In genomic region chr14:13901611-13902067, GRCm38 (mm10) we compare ENCODE assay signal across 8 mouse cellular contexts. TPM values are rescaled to one million over a fixed set of nuclear protein-coding genes. Genes with fewer than 3 reads are reported as not detected.
DNase-seq lines count a peak whose midpoint lies in the region; ATAC-seq and TF ChIP-seq lines count a peak whose summit lies in the region.

No protein-coding gene starts in this region.

- peaks cover 26% of the 10 kb centered on the region for H3K4me1 ChIP-seq in E14TG2a.4 (replicated peaks; ENCODE audit: low read depth, low read length)
- no peaks in the 10 kb centered on the region for H3K4me1 ChIP-seq in embryonic facial prominence, embryonic 14.5 days (ENCODE audit: control insufficient read depth, insufficient read depth, low read length)
- no peaks in the 10 kb centered on the region for H3K4me1 ChIP-seq in liver, embryonic 16.5 days (ENCODE audit: control insufficient read depth, low read depth, low read length)
- no peaks in the 10 kb centered on the region; the same call in 1 of the 2 replicates for H3K4me1 ChIP-seq in neural tube, embryonic 13.5 days (replicated peaks)

- peaks cover 19% of the 10 kb centered on the region; the same call in 1 of the 2 replicates for H3K9me3 ChIP-seq in E14TG2a.4 (ENCODE audit: low read length)
- H3K9me3 ChIP-seq in embryonic facial prominence, embryonic 14.5 days (ENCODE audit: control insufficient read depth, low read length): no peaks in the 10 kb centered on the region
- H3K9me3 ChIP-seq in liver, embryonic 16.5 days (replicated peaks; ENCODE audit: control insufficient read depth, low read length): no peaks in the 10 kb centered on the region
- no peaks in the 10 kb centered on the region for H3K9me3 ChIP-seq in neural tube, embryonic 13.5 days

- peak; percentile 35 for TF ChIP-seq CTCF in E14TG2a.4 (conservative IDR thresholded peaks at IDR 0.05; ENCODE audit: low read length)

- H3K27ac ChIP-seq in embryonic facial prominence, embryonic 14.5 days (replicated peaks; ENCODE audit: low read depth, low read length): no peak overlapping the region
- H3K27ac ChIP-seq in liver, embryonic 16.5 days (ENCODE audit: low read length): no peak overlapping the region
- H3K27ac ChIP-seq in neural tube, embryonic 13.5 days (replicated peaks): no peak overlapping the region

- 2% methylated on average over 22 of the region's 22 CpGs for WGBS in embryonic facial prominence, embryonic 14.5 days
- under 1% methylated on average over 22 of the region's 22 CpGs for whole genome bisulfite sequencing in liver, embryonic 16.5 days (ENCODE audit: insufficient replicate concordance)
- WGBS in neural tube, embryonic 13.5 days: 1% methylated on average over 22 of the region's 22 CpGs

- intact Hi-C loops in heart, postnatal 14 days (cut with DNase I): loop anchor here (5.0 kb wide), 1 partner anchor 544 kb away; no protein-coding TSS in a partner anchor

- ATAC-seq in embryonic facial prominence, embryonic 14.5 days (ENCODE audit: low read depth): peak; percentile 84
- no peak for ATAC-seq in liver, embryonic 16.5 days (ENCODE audit: low read depth)
- ATAC-seq in neural tube, embryonic 13.5 days (ENCODE audit: low read depth): peak; percentile 88

- peak; percentile 14 to 58 for DNase-seq in adrenal gland, postnatal 36 days
- peak; percentile 85 for DNase-seq in embryonic facial prominence, embryonic 14.5 days (ENCODE audit: low spot score)
- peak; percentile 26 to 45 for DNase-seq in heart, postnatal 14 days
- peak; percentile 75 for DNase-seq in layer of hippocampus, adult 11-12 months (ENCODE audit: low spot score)
- peak; percentile 5 to 7 for DNase-seq in thymus, postnatal 36 days

- peaks cover 8% of the 10 kb centered on the region for H3K36me3 ChIP-seq in E14TG2a.4 (ENCODE audit: insufficient read depth, low read length)
- H3K36me3 ChIP-seq in embryonic facial prominence, embryonic 14.5 days (ENCODE audit: control insufficient read depth, insufficient read depth, low read length): no peaks in the 10 kb centered on the region
- no peaks in the 10 kb centered on the region for H3K36me3 ChIP-seq in liver, embryonic 16.5 days (ENCODE audit: control insufficient read depth, insufficient read depth)
- no peaks in the 10 kb centered on the region for H3K36me3 ChIP-seq in neural tube, embryonic 13.5 days

- no peaks in the 10 kb centered on the region for H3K27me3 ChIP-seq in E14TG2a.4 (ENCODE audit: insufficient read depth, low read length)
- H3K27me3 ChIP-seq in embryonic facial prominence, embryonic 14.5 days (replicated peaks; ENCODE audit: control insufficient read depth, insufficient read depth, low read length): no peaks in the 10 kb centered on the region
- peaks cover 4% of the 10 kb centered on the region for H3K27me3 ChIP-seq in liver, embryonic 16.5 days (ENCODE audit: control insufficient read depth, insufficient read depth, low read depth, low read length)
- peaks cover 8% of the 10 kb centered on the region for H3K27me3 ChIP-seq in neural tube, embryonic 13.5 days

- peak overlapping the region; percentile 59 for H3K4me3 ChIP-seq in E14TG2a.4 (replicated peaks; ENCODE audit: low read length)
- H3K4me3 ChIP-seq in embryonic facial prominence, embryonic 14.5 days (ENCODE audit: low read depth, low read length): peak overlapping the region; percentile 48
- peak overlapping the region; percentile 53 for H3K4me3 ChIP-seq in liver, embryonic 16.5 days (ENCODE audit: low read depth, low read length)
- H3K4me3 ChIP-seq in neural tube, embryonic 13.5 days: peak overlapping the region; percentile 47

- H3K9ac ChIP-seq in embryonic facial prominence, embryonic 14.5 days (ENCODE audit: low read depth, low read length): peak overlapping the region; percentile 68
- H3K9ac ChIP-seq in liver, embryonic 16.5 days (ENCODE audit: low read depth, low read length): no peak overlapping the region
- H3K9ac ChIP-seq in neural tube, embryonic 13.5 days: peak overlapping the region; percentile 70

- H3K4me2 ChIP-seq in embryonic facial prominence, embryonic 14.5 days (ENCODE audit: low read depth, low read length): peak overlapping the region; percentile 74
- H3K4me2 ChIP-seq in liver, embryonic 16.5 days (ENCODE audit: low read depth, low read length): peak overlapping the region; percentile 65
- H3K4me2 ChIP-seq in neural tube, embryonic 13.5 days: peak overlapping the region; percentile 69

RNA-seq across cellular contexts. Expression of gene Gm281, which starts 12.6 kb away (rescaled TPM):
- total RNA-seq in adrenal gland, postnatal 36 days (2021): not detected
- 0.49 TPM in 1 of 2 replicates, not detected in the other for polyA plus RNA-seq in embryonic facial prominence, embryonic 14.5 days (2014; fragmentation: Nextera tagmentation; extraction: Ambion mirVana)
- total RNA-seq in heart, postnatal 14 days (2021): not detected
- polyA plus RNA-seq in liver, embryonic 16.5 days (2015; fragmentation: Nextera tagmentation; extraction: Ambion mirVana): not detected in 2 replicates
- not detected in 2 replicates for polyA plus RNA-seq in neural tube, embryonic 13.5 days (2015; fragmentation: Nextera tagmentation; extraction: Ambion mirVana)

RNA-seq across cellular contexts. Expression of gene Atxn7, which starts 59.6 kb away (rescaled TPM):
- 10 to 100 TPM; 22.0 to 43.8 TPM for total RNA-seq in adrenal gland, postnatal 36 days (2021)
- polyA plus RNA-seq in embryonic facial prominence, embryonic 14.5 days (2014; fragmentation: Nextera tagmentation; extraction: Ambion mirVana): 5.7 and 6.5 TPM in 2 replicates
- 10 to 100 TPM; 16.7 to 17.9 TPM for total RNA-seq in heart, postnatal 14 days (2021)
- 1.2 and 1.5 TPM in 2 replicates for polyA plus RNA-seq in liver, embryonic 16.5 days (2015; fragmentation: Nextera tagmentation; extraction: Ambion mirVana)
- polyA plus RNA-seq in neural tube, embryonic 13.5 days (2015; fragmentation: Nextera tagmentation; extraction: Ambion mirVana): 2.8 and 4.4 TPM in 2 replicates

Comparison
In these comparisons a context has a peak if more than half of its experiments do, and no peak if none do; other contexts are left out.
1. DNase-seq: peak in every context shown above with its lines; median percentile 85 in embryonic facial prominence, embryonic 14.5 days; 75 in layer of hippocampus, adult 11-12 months; 36 in adrenal gland, postnatal 36 days; 36 in heart, postnatal 14 days; 6 in thymus, postnatal 36 days.